Mouse (Mus musculus) embryonic facial prominence, embryonic 15.5 days (tissue): ENCODE measurements around the gene Mau2. TPM values are rescaled to one million over a fixed set of nuclear protein-coding genes. Genes with fewer than 3 reads are reported as not detected.
"Not testable (repeated sequence)": the region's sequence is repeated elsewhere in the genome, so short reads cannot be mapped to it uniquely, and the experiment has no call there.

ENCODE experiments used
- ATAC-seq: fragments of 200-750 bp; cut with Nextera tagmentation; 2 replicates; pipeline ENCODE4 v1.8.0; 2017; ENCODE audit warnings: low read depth, moderate TSS enrichment; ENCODE audit not compliant: insufficient number of reproducible peaks, low FRiP score, low TSS enrichment
- H3K27ac ChIP-seq: fragments of 300-500 bp; sonication (generic); replicated peaks from 2 replicates; pipeline ENCODE4 v1.5.1; 2015; ENCODE audit warnings: mild to moderate bottlenecking, inconsistent platforms
- H3K27me3 ChIP-seq: fragments of 300-500 bp; sonication (generic); 2 replicates; pipeline ENCODE4 v1.6.1; 2015; ENCODE audit warnings: inconsistent platforms
- H3K36me3 ChIP-seq: fragments of 300-500 bp; sonication (generic); 2 replicates; pipeline ENCODE4 v1.6.1; 2015; ENCODE audit warnings: mild to moderate bottlenecking, inconsistent platforms
- H3K4me1 ChIP-seq: fragments of 300-500 bp; sonication (generic); 2 replicates; pipeline ENCODE4 v1.6.1; 2015; ENCODE audit warnings: inconsistent platforms
- H3K4me2 ChIP-seq: fragments of 300-500 bp; sonication (generic); replicated peaks from 2 replicates; pipeline ENCODE4 v1.6.1; 2015; ENCODE audit warnings: mild to moderate bottlenecking, inconsistent platforms
- H3K4me3 ChIP-seq: fragments of 300-500 bp; sonication (generic); replicated peaks from 2 replicates; pipeline ENCODE4 v1.5.1; 2015; ENCODE audit warnings: mild to moderate bottlenecking, inconsistent platforms
- H3K9ac ChIP-seq: fragments of 300-500 bp; sonication (generic); 2 replicates; pipeline ENCODE4 v1.6.1; 2015; ENCODE audit warnings: inconsistent platforms
- H3K9me3 ChIP-seq: fragments of 300-500 bp; sonication (generic); replicated peaks from 2 replicates; pipeline ENCODE4 v1.6.1; 2016; ENCODE audit warnings: inconsistent platforms
- WGBS: fragments of 180-500 bp; shearing (Covaris S2); methylation state at CpG from one replicate; pipeline ENCODE4 v1.1.7; 2015; 5-methylcytosine and 5-hydroxymethylcytosine counted together
- polyA plus RNA-seq: library from polyadenylated mRNA; unstranded; fragments of >200 nt; fragmentation: Nextera tagmentation; extraction: Ambion mirVana; gene quantifications from 2 replicates; pipeline ENCODE4 v1.2.1, GENCODE M21; 2015

Mau2 gene
- polyA plus RNA-seq, 1 experiment from 2014 or later: 61.3 TPM

DNA sequence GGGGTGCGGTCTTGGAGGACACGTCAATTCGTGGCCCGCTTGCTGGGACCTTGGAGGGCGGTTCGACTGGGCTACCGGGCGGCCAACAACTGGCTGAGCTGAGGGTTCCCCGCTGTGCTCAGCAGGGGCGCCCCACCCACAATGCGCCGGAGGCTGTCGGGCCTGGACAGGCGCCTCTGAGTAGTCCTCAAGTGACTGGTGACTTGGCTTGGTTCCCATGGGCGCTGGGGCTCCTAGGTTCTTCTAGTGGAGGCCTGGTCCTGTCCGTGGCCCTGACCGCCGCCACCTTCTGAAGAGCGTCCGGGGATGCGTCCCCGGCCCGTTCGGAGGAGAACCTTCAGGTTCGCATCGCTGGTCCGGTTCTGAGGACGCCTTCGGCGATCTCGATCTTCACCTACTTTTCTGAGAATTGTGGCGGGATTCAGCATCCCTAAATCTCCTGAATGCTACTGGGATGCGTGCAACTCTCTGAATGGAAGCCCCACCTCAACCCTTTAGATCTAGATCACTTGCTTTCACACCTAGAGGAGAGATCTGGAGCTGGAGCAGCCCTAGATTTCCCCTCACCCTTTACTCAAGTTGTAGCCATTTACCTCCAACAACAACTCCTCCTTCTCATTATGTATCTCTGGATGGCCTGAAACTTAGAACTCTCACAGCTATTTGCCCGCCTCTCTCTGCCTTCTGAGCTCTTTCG is 45.8 kb downstream of the Mau2 start:
- no peaks in the 10 kb centered on the region for H3K27me3 ChIP-seq
- no peaks in the 10 kb centered on the region for H3K9me3 ChIP-seq
- peak overlapping the region; percentile 90 for H3K27ac ChIP-seq
- H3K36me3 ChIP-seq: no peaks in the 10 kb centered on the region
- H3K9ac ChIP-seq: peak overlapping the region; percentile 77
- H3K4me1 ChIP-seq: peaks cover 22% of the 10 kb centered on the region
- ATAC-seq: no peak
- 3% methylated on average over 35 of the region's 35 CpGs for WGBS
- H3K4me2 ChIP-seq: peak overlapping the region; percentile 78
- peak overlapping the region; percentile 97 for H3K4me3 ChIP-seq

- Histone ChIP-seq H3K9me3 (no peaks in the 10 kb centered on the region), H3K9ac (peak within 1 kb of the TSS; percentile 77), H3K4me3 (peak within 1 kb of the TSS; percentile 97), H3K4me1 (peaks cover 14% of the 10 kb centered on the region), H3K36me3 (no peaks in the 10 kb centered on the region), H3K27me3 (no peaks in the 10 kb centered on the region), H3K27ac (peak within 1 kb of the TSS; percentile 90), H3K4me2 (peak within 1 kb of the TSS; percentile 78)
- under 1% methylated on average over 87 of the region's 87 CpGs for whole genome bisulfite sequencing
- ATAC-seq: peak; percentile 100
Observed at GRCm38 (mm10) chr8:69995776-69996588, 46.6 kb downstream of the Mau2 start, which contains the start of gene Gatad2a. Gene Gatad2a, minus strand, starts transcription at chr8:69996384.

GRCm38 (mm10) chr8:69995422-69995775 is 47.1 kb downstream of the Mau2 start:
- Histone ChIP-seq H3K27me3 (no peaks in the 10 kb centered on the region), H3K36me3 (no peaks in the 10 kb centered on the region), H3K9me3 (no peaks in the 10 kb centered on the region), H3K27ac (peak overlapping the region; percentile 81; the same call in 1 of the 2 replicates), H3K4me2 (peak overlapping the region; percentile 78), H3K9ac (peak overlapping the region; percentile 70), H3K4me3 (peak overlapping the region; percentile 97), H3K4me1 (peaks cover 12% of the 10 kb centered on the region)
- WGBS: 0% methylated on average over 7 of the region's 7 CpGs
- no peak for ATAC-seq

GRCm38 (mm10) chr8:69988936-69989335 is 53.6 kb downstream of the Mau2 start:
- not testable (repeated sequence) for ATAC-seq, H3K4me1 ChIP-seq

GRCm38 (mm10) chr8:69987744-69988143 is 54.8 kb downstream of the Mau2 start:
- no peak overlapping the region for H3K9ac ChIP-seq
- H3K27ac ChIP-seq: no peak overlapping the region
- H3K9me3 ChIP-seq: no peaks in the 10 kb centered on the region
- ATAC-seq: no peak
- H3K4me3 ChIP-seq: no peak overlapping the region
- no peaks in the 10 kb centered on the region for H3K27me3 ChIP-seq
- no peak overlapping the region for H3K4me2 ChIP-seq
- no peaks in the 10 kb centered on the region for H3K4me1 ChIP-seq
- H3K36me3 ChIP-seq: no peaks in the 10 kb centered on the region

More at GRCm38 (mm10) chr8:69988936-69989335, 53.6 kb downstream of the Mau2 start:
- H3K4me2 ChIP-seq, H3K9ac ChIP-seq, H3K27me3 ChIP-seq, H3K4me3 ChIP-seq, H3K27ac ChIP-seq, H3K36me3 ChIP-seq, H3K9me3 ChIP-seq: not testable (repeated sequence)
- 93% methylated on average over 6 of the region's 7 CpGs for WGBS

- H3K27me3 ChIP-seq: no peaks in the 10 kb centered on the region
- H3K9me3 ChIP-seq: no peaks in the 10 kb centered on the region
- H3K36me3 ChIP-seq: no peaks in the 10 kb centered on the region
- no peak overlapping the region for H3K4me2 ChIP-seq
- no peak overlapping the region for H3K4me3 ChIP-seq
- no peak overlapping the region for H3K27ac ChIP-seq
- no peaks in the 10 kb centered on the region for H3K4me1 ChIP-seq
- WGBS: 82% methylated on average over 2 of the region's 2 CpGs
- ATAC-seq: no peak
- H3K9ac ChIP-seq: no peak overlapping the region
Observed at GRCm38 (mm10) chr8:69984876-69985553, 57.5 kb downstream of the Mau2 start.

DNA sequence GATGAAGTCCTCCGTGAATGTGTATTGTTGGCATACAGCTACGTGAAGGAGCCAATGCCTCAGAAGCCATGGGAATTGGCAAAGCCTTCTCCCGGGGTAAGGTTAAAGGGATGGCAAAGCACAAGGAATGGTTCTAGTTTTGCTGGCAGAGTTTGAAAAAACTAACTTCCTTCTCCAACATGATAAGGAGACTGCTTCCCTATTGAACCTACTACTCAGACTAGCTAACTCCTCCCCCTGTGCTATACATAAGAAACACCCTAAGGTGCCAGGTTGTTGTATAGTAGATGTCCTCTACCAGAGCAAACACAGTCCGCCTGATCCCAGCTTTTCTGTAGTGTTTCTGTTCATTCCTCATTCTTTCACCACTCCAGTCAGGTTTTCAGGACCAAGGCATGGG is 64.1 kb downstream of the Mau2 start:
- 89% methylated on average over 4 of the region's 4 CpGs for WGBS

GRCm38 (mm10) chr8:69974806-69975205 is 67.7 kb downstream of the Mau2 start:
- H3K4me3 ChIP-seq: peak overlapping the region; percentile 100
- peak overlapping the region; percentile 75 for H3K4me2 ChIP-seq
- H3K36me3 ChIP-seq: no peaks in the 10 kb centered on the region
- H3K27me3 ChIP-seq: no peaks in the 10 kb centered on the region
- H3K27ac ChIP-seq: peak overlapping the region; percentile 88
- no peaks in the 10 kb centered on the region for H3K9me3 ChIP-seq
- WGBS: 27% methylated on average over 5 of the region's 5 CpGs
- H3K9ac ChIP-seq: peak overlapping the region; percentile 91; the same call in 1 of the 2 replicates
- H3K4me1 ChIP-seq: peaks cover 41% of the 10 kb centered on the region
- no peak for ATAC-seq

More for the DNA sequence above, 64.1 kb downstream of the Mau2 start:
- Histone ChIP-seq H3K4me3 (no peak overlapping the region), H3K9ac (no peak overlapping the region), H3K4me1 (peaks cover 6% of the 10 kb centered on the region; the same call in 1 of the 2 replicates), H3K27me3 (no peaks in the 10 kb centered on the region), H3K27ac (no peak overlapping the region), H3K36me3 (no peaks in the 10 kb centered on the region), H3K9me3 (no peaks in the 10 kb centered on the region), H3K4me2 (no peak overlapping the region)
- no peak for ATAC-seq

DNA sequence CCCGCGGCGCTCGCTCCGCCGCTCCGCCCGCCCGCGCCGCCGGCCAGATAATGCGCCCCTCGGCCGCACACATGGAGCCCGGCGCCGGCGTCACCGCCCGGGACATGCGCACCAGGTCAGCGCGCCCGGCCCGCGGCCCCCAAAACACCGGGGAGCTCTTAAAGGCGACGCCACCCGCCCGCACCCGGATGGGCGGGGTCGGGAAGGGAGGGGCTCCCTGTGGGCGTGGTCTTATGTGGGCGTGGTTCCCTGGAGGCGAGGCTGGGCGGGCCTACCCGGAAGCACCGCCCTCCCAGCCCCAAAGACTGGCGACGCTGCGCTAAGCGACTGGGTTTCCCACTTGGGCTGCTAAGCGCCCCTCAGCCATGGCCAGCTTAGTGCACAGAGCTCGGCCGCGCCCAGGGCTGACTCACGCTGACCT is 68.3 kb downstream of the Mau2 start:
- Histone ChIP-seq H3K9me3 (no peaks in the 10 kb centered on the region), H3K9ac (peak overlapping the region; percentile 91), H3K36me3 (no peaks in the 10 kb centered on the region), H3K4me2 (peak overlapping the region; percentile 75), H3K4me1 (peaks cover 45% of the 10 kb centered on the region), H3K27ac (peak overlapping the region; percentile 88), H3K4me3 (peak overlapping the region; percentile 100), H3K27me3 (no peaks in the 10 kb centered on the region)
- 1% methylated on average over 50 of the region's 50 CpGs for WGBS
- peak; percentile 94 for ATAC-seq

DNA sequence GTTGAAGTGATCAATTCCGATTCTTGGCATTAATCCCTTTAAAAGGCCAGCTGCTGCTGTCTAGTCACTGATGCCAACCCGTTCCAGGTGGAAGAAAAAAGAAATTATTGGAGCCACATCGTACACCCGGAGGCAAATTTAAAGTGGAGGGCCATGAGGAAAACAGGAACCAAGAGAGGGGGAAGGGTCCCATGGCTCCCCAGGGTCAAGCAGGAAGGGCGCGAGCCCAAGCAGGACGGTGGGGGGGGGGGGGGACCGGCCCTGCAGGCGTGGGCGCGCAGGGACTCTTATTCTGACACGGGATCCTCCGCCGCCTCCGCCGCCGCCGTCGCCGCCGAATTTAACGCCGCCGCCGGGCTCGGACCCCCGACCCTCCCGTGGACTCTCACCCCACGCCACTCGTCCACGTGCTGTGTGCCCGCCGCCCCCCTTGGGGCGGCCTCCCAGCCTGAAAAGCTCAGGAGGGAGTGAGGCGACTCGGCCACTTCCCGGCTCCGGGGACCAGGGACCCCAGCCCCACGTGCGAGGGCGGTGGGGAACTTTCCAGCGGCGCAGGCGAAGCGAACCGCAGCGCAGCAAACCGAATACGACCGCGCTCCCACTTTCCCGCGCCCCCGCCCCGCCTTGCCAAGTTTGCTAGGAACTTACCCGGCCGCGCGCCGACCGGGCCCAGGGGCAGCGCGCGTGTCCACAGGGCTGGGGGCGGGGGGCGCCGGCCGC is 68.9 kb downstream of the Mau2 start:
- peak overlapping the region; percentile 75 for H3K4me2 ChIP-seq
- H3K36me3 ChIP-seq: no peaks in the 10 kb centered on the region
- peaks cover 45% of the 10 kb centered on the region for H3K4me1 ChIP-seq
- no peaks in the 10 kb centered on the region for H3K27me3 ChIP-seq
- H3K27ac ChIP-seq: peak overlapping the region; percentile 88
- peak overlapping the region; percentile 100 for H3K4me3 ChIP-seq
- ATAC-seq: peak; percentile 39; the same call in 1 of the 2 replicates
- peak overlapping the region; percentile 91 for H3K9ac ChIP-seq
- H3K9me3 ChIP-seq: no peaks in the 10 kb centered on the region
- under 1% methylated on average over 63 of the region's 68 CpGs for WGBS
